12 mouse cellular contexts compared by ENCODE assay signal in genomic region chr16:56298836-56299235, GRCm38 (mm10).
"Had no signal": no experiment of that assay in that cellular context is flagged by ENCODE, and none has a peak within 500 bp of the region (broad histone marks: within the 10 kb centered on the region; RNA-seq: fewer than 3 reads in every experiment).

No protein-coding gene starts in this region.

- H3K9ac ChIP-seq: liver, embryonic 13.5 days; liver, postnatal 0 days; midbrain, embryonic 12.5 days had no signal

- H3K36me3 ChIP-seq: liver, embryonic 13.5 days; midbrain, embryonic 12.5 days had no signal

- DNase-seq: kidney, adult 8-10 months; kidney, postnatal 4 days; liver; liver, embryonic 13.5 days; liver, postnatal 0 days; right cerebral cortex, adult 18-20 months; right cerebral cortex, postnatal 25 days; thymus, postnatal 36 days had no signal

- ATAC-seq: liver, postnatal 0 days had no signal

- H3K9me3 ChIP-seq: liver, embryonic 13.5 days; megakaryocyte, embryonic 14.5 days; midbrain, embryonic 12.5 days had no signal

- H3K4me2 ChIP-seq: liver, embryonic 13.5 days; midbrain, embryonic 12.5 days had no signal

- H3K27me3 ChIP-seq: liver, embryonic 13.5 days; megakaryocyte, embryonic 14.5 days; midbrain, embryonic 12.5 days had no signal

- H3K27ac ChIP-seq: left cerebral cortex, adult 2 months; liver, embryonic 13.5 days; macrophage; midbrain, embryonic 12.5 days had no signal

- H3K4me1 ChIP-seq: liver, embryonic 13.5 days; megakaryocyte, embryonic 14.5 days; midbrain, embryonic 12.5 days had no signal

- H3K4me3 ChIP-seq: left cerebral cortex, adult 2 months; liver, embryonic 13.5 days; megakaryocyte, embryonic 14.5 days; midbrain, embryonic 12.5 days had no signal
